Mouse (Mus musculus) ES-E14 (cell line): Measurements from ENCODE around the gene Sult1e1. TPM values are rescaled to one million over a fixed set of nuclear protein-coding genes. Genes with fewer than 3 reads are reported as not detected.

Experiments used
- DNase-seq: peaks from one replicate; pipeline ENCODE4 v3.0.0-alpha.2; 2013; ENCODE audit warnings: low read depth, low spot score
- H3K27ac ChIP-seq: 2 replicates; pipeline ENCODE4 v1.5.1; 2012; ENCODE audit warnings: low read depth, mild to moderate bottlenecking, low read length, moderate library complexity, mixed read lengths; ENCODE audit not compliant: poor library complexity, insufficient read depth, severe bottlenecking
- H3K36me3 ChIP-seq: 2 replicates; pipeline ENCODE4 v1.6.1; 2012; ENCODE audit warnings: mild to moderate bottlenecking, low read length, moderate library complexity, mixed read lengths; ENCODE audit not compliant: control insufficient read depth, poor library complexity, insufficient read depth, severe bottlenecking
- H3K4me1 ChIP-seq, 2 experiments: fragments of 150-350 bp in 1 of 2; sonication (generic) in 1 of 2; 2 replicates each; pipeline ENCODE4 v1.6.1; 2012; ENCODE audit warnings: low read length in 2 of 2, mild to moderate bottlenecking in 1 of 2, mixed read lengths in 1 of 2; ENCODE audit not compliant: control insufficient read depth in 2 of 2, insufficient read depth in 2 of 2, poor library complexity in 1 of 2
- H3K4me3 ChIP-seq, 2 experiments: fragments of 150-350 bp in 1 of 2; sonication (generic) in 1 of 2; 2 replicates each; pipeline ENCODE4 v1.5.1; 2012; ENCODE audit warnings: low read length in 2 of 2, low read depth in 1 of 2, mild to moderate bottlenecking in 1 of 2, mixed read lengths in 1 of 2; ENCODE audit not compliant: insufficient read depth in 1 of 2, poor library complexity in 1 of 2, severe bottlenecking in 1 of 2
- H3K9ac ChIP-seq: 2 replicates; pipeline ENCODE4 v1.6.1; 2012; ENCODE audit warnings: low read depth, mild to moderate bottlenecking, low read length, mixed read lengths; ENCODE audit not compliant: poor library complexity, insufficient read depth, severe bottlenecking
- H3K9me3 ChIP-seq: fragments of 150-350 bp; sonication (generic); 2 replicates; pipeline ENCODE4 v1.6.1; 2012; ENCODE audit warnings: low read depth, mild to moderate bottlenecking, low read length; ENCODE audit not compliant: control insufficient read depth, insufficient read depth
- CHD2 ChIP-seq: IDR thresholded peaks from 2 replicates; pipeline ENCODE4 v1.6.1; 2014; ENCODE audit warnings: mild to moderate bottlenecking, low read depth, low read length, inconsistent platforms
- HCFC1 ChIP-seq: IDR thresholded peaks from 2 replicates; pipeline ENCODE4 v1.6.1; 2012; ENCODE audit warnings: low read length, inconsistent platforms, borderline replicate concordance; ENCODE audit not compliant: insufficient read depth
- MAFK ChIP-seq: IDR thresholded peaks from 2 replicates; pipeline ENCODE4 v1.6.1; 2014; ENCODE audit warnings: mild to moderate bottlenecking, low read depth, low read length, inconsistent platforms; ENCODE audit not compliant: insufficient read depth
- ZC3H11A ChIP-seq: IDR thresholded peaks from 2 replicates; pipeline ENCODE4 v1.6.1; 2012; ENCODE audit warnings: low read depth, mild to moderate bottlenecking, inconsistent platforms, low read length, borderline replicate concordance
- ZNF384 ChIP-seq: IDR thresholded peaks from 2 replicates; pipeline ENCODE4 v1.6.1; 2012; ENCODE audit warnings: low read depth, low read length, inconsistent platforms
- in situ Hi-C, 2 experiments: fragments of 600-800 bp; cut with MboI; formaldehyde crosslinking; loops; one replicate each; pipeline ENCODE4 v1.15.1; 2025; ENCODE audit warnings: low sequenced_read_pairs in 2 of 2, inconsistent platforms in 1 of 2; ENCODE audit not compliant: unreplicated experiment in 2 of 2
- total RNA-seq: library from RNA; depleted of rRNA; stranded (reverse); fragments of 300-350 nt; gene quantifications from 2 replicates; pipeline ENCODE4 v1.2.3, GENCODE M21; 2012

Gene Sult1e1
- total RNA-seq, 1 experiment = 0.18 TPM

- no peaks in the 10 kb centered on the region for H3K36me3 ChIP-seq
- no peaks in the 10 kb centered on the region for H3K4me1 ChIP-seq
- no peak overlapping the region for H3K27ac ChIP-seq
- H3K9ac ChIP-seq = no peak overlapping the region
- in situ Hi-C loops = no loop called here
- no peak overlapping the region for H3K4me3 ChIP-seq
- DNase-seq = no peak
- TF ChIP-seq ZC3H11A = no peak
- H3K9me3 ChIP-seq = no peaks in the 10 kb centered on the region
Observed at GRCm38 (mm10) chr5:87597891-87598290, 6.5 kb upstream of the Sult1e1 start.

- no peak for DNase-seq
- Histone ChIP-seq H3K9ac (no peak overlapping the region), H3K27ac (no peak overlapping the region), H3K4me1 (no peaks in the 10 kb centered on the region), H3K36me3 (no peaks in the 10 kb centered on the region), H3K9me3 (no peaks in the 10 kb centered on the region), H3K4me3 (no peak overlapping the region)
- in situ Hi-C loops = no loop called here
- TF ChIP-seq ZC3H11A (no peak), CHD2 (no peak), HCFC1 (no peak), ZNF384 (no peak), MAFK (no peak)
Observed at GRCm38 (mm10) chr5:87589916-87590315, 1.5 kb downstream of the Sult1e1 start.

- Histone ChIP-seq H3K4me1 (no peaks in the 10 kb centered on the region), H3K27ac (no peak overlapping the region), H3K9me3 (no peaks in the 10 kb centered on the region), H3K4me3 (no peak overlapping the region), H3K36me3 (no peaks in the 10 kb centered on the region), H3K9ac (no peak overlapping the region)
- no peak for DNase-seq
- in situ Hi-C loops = no loop called here
- TF ChIP-seq HCFC1 (no peak), ZNF384 (no peak), CHD2 (no peak), ZC3H11A (no peak), MAFK (no peak)
Observed at GRCm38 (mm10) chr5:87580389-87580788, 11.0 kb downstream of the Sult1e1 start.

- no peaks in the 10 kb centered on the region for H3K9me3 ChIP-seq
- no peak overlapping the region for H3K4me3 ChIP-seq
- in situ Hi-C loops = no loop called here
- no peak overlapping the region for H3K27ac ChIP-seq
- H3K4me1 ChIP-seq = no peaks in the 10 kb centered on the region
- no peak for TF ChIP-seq ZNF384
- no peak for TF ChIP-seq CHD2
- no peak for TF ChIP-seq ZC3H11A
- TF ChIP-seq MAFK = no peak
- no peak for TF ChIP-seq HCFC1
- H3K9ac ChIP-seq = no peak overlapping the region
- H3K36me3 ChIP-seq = no peaks in the 10 kb centered on the region
- no peak for DNase-seq
Observed at GRCm38 (mm10) chr5:87574174-87574573, 17.2 kb downstream of the Sult1e1 start.

GRCm38 (mm10) chr5:87573490-87573889 is 17.9 kb downstream of the Sult1e1 start:
- H3K9ac ChIP-seq = no peak overlapping the region
- in situ Hi-C loops = no loop called here
- H3K4me3 ChIP-seq = no peak overlapping the region
- DNase-seq = no peak
- no peaks in the 10 kb centered on the region for H3K36me3 ChIP-seq
- no peaks in the 10 kb centered on the region for H3K4me1 ChIP-seq
- H3K9me3 ChIP-seq = no peaks in the 10 kb centered on the region
- TF ChIP-seq HCFC1 (no peak), MAFK (no peak), ZC3H11A (no peak), ZNF384 (no peak), CHD2 (no peak)
- H3K27ac ChIP-seq = no peak overlapping the region
